ENCODE assay signal across 8 mouse cellular contexts in genomic region chr17:32117287-32117871, GRCm38 (mm10). TPM values are rescaled to one million over a fixed set of nuclear protein-coding genes. Genes with fewer than 3 reads are reported as not detected.
DNase-seq lines count a peak whose midpoint lies in the region; ATAC-seq and TF ChIP-seq lines count a peak whose summit lies in the region.

No protein-coding gene starts in this region.

- TF ChIP-seq CTCF in lung, postnatal 0 days (IDR thresholded peaks at IDR 0.05), result no peak

- H3K9me3 ChIP-seq in megakaryocyte, embryonic 14.5 days, result peaks cover 12% of the 10 kb centered on the region
- H3K9me3 ChIP-seq in forebrain, embryonic 14.5 days (replicated peaks; ENCODE audit: control insufficient read depth, low read length), result no peaks in the 10 kb centered on the region
- H3K9me3 ChIP-seq in lung, postnatal 0 days (ENCODE audit: low read length), result no peaks in the 10 kb centered on the region

- DNase-seq in forebrain, embryonic 14.5 days (ENCODE audit: low spot score), result no peak
- DNase-seq in kidney, adult 18-20 months, result peak; percentile 40
- DNase-seq in lung, postnatal 0 days (ENCODE audit: low spot score), result peak; percentile 65
- no peak for DNase-seq in cerebellum, postnatal 36 days
- DNase-seq in layer of hippocampus, postnatal 25 days (ENCODE audit: extremely low spot score in 1 of 2, low spot score in 1 of 2), result no peak
- DNase-seq in thymus, postnatal 0 days (ENCODE audit: low spot score), result no peak

- TF ChIP-seq EP300 in lung, postnatal 0 days (IDR thresholded peaks at IDR 0.05), result no peak

- H3K4me3 ChIP-seq in megakaryocyte, embryonic 14.5 days (replicated peaks), result peak overlapping the region; percentile 91
- H3K4me3 ChIP-seq in forebrain, embryonic 14.5 days (ENCODE audit: low read depth, low read length), result no peak overlapping the region
- no peak overlapping the region for H3K4me3 ChIP-seq in lung, postnatal 0 days (ENCODE audit: low read depth, low read length)

- ATAC-seq in megakaryocyte, adult 5-6 weeks (ENCODE audit: poor library complexity, severe bottlenecking), result no peak; the same call in 1 of the 2 replicates
- peak; percentile 11; the same call in 1 of the 2 replicates for ATAC-seq in forebrain, embryonic 14.5 days
- peak; percentile 52 for ATAC-seq in lung, postnatal 0 days

- peaks cover 97% of the 10 kb centered on the region for H3K4me1 ChIP-seq in megakaryocyte, embryonic 14.5 days
- H3K4me1 ChIP-seq in forebrain, embryonic 14.5 days (ENCODE audit: control insufficient read depth, insufficient read depth, low read length), result no peaks in the 10 kb centered on the region; the same call in 1 of the 2 replicates
- H3K4me1 ChIP-seq in lung, postnatal 0 days (ENCODE audit: insufficient read depth, low read depth, low read length), result peaks cover 14% of the 10 kb centered on the region; the same call in 1 of the 2 replicates

- WGBS in forebrain, embryonic 14.5 days, result 62% methylated on average over 4 of the region's 5 CpGs
- 26% methylated on average over 4 of the region's 5 CpGs for WGBS in lung, postnatal 0 days

- no peaks in the 10 kb centered on the region for H3K27me3 ChIP-seq in megakaryocyte, embryonic 14.5 days (replicated peaks)
- peaks cover 3% of the 10 kb centered on the region; the same call in 1 of the 2 replicates for H3K27me3 ChIP-seq in forebrain, embryonic 14.5 days (replicated peaks; ENCODE audit: control insufficient read depth, insufficient read depth, low read length)
- H3K27me3 ChIP-seq in lung, postnatal 0 days (replicated peaks; ENCODE audit: insufficient read depth, low read length), result no peaks in the 10 kb centered on the region; the same call in 1 of the 2 replicates

- no peak overlapping the region for H3K9ac ChIP-seq in forebrain, embryonic 14.5 days (ENCODE audit: low read length)
- no peak overlapping the region for H3K9ac ChIP-seq in lung, postnatal 0 days (replicated peaks; ENCODE audit: low read depth)

- H3K36me3 ChIP-seq in megakaryocyte, embryonic 14.5 days (replicated peaks; ENCODE audit: low read length), result peaks cover 66% of the 10 kb centered on the region
- peaks cover 7% of the 10 kb centered on the region; the same call in 1 of the 2 replicates for H3K36me3 ChIP-seq in forebrain, embryonic 14.5 days (ENCODE audit: control insufficient read depth, insufficient read depth, low read length)
- no peaks in the 10 kb centered on the region for H3K36me3 ChIP-seq in lung, postnatal 0 days (ENCODE audit: insufficient read depth, low read length)

- no peak overlapping the region for H3K4me2 ChIP-seq in forebrain, embryonic 14.5 days (ENCODE audit: low read length)
- H3K4me2 ChIP-seq in lung, postnatal 0 days (replicated peaks; ENCODE audit: low read depth, low read length), result no peak overlapping the region

- no peak overlapping the region for H3K27ac ChIP-seq in forebrain, embryonic 14.5 days (ENCODE audit: low read depth, low read length)
- H3K27ac ChIP-seq in lung, postnatal 0 days (ENCODE audit: low read length), result no peak overlapping the region

RNA-seq across cellular contexts. Expression of gene Notch3, which starts 49.3 kb away (rescaled TPM):
- 0.23 and 1.4 TPM in 2 replicates for polyA plus RNA-seq in megakaryocyte, embryonic 14.5 days (2012; ENCODE audit: insufficient read depth, low replicate concordance)
- total RNA-seq in megakaryocyte, adult 5-6 weeks (2015), result 0.18 TPM in 1 of 2 replicates, not detected in the other
- total RNA-seq in megakaryocyte, adult 5-6 weeks (2017), result 0.04 and 0.08 TPM in 2 replicates
- polyA plus RNA-seq in forebrain, embryonic 14.5 days (2014; fragmentation: Nextera tagmentation; extraction: Ambion mirVana), result 5.6 and 6.0 TPM in 2 replicates
- polyA plus RNA-seq in lung, postnatal 0 days (2015; fragmentation: Nextera tagmentation; extraction: Ambion mirVana), result 8.3 and 9.7 TPM in 2 replicates
- total RNA-seq in layer of hippocampus, postnatal 25 days (2021), result 10 to 100 TPM in 1 of 2 experiments, 1 to 10 TPM in 1; 7.0 to 10.3 TPM
- 10.6 and 12.6 TPM in 2 replicates for polyA plus RNA-seq in thymus, postnatal 0 days (2015; fragmentation: Nextera tagmentation; extraction: Ambion mirVana)

Comparison
In these comparisons a context has a peak if more than half of its experiments do, and no peak if none do; other contexts are left out.
1. DNase-seq: peak in kidney, adult 18-20 months (single experiment) and lung, postnatal 0 days (single experiment); none in forebrain, embryonic 14.5 days (single experiment), cerebellum, postnatal 36 days (0 of 2), layer of hippocampus, postnatal 25 days (0 of 2) and thymus, postnatal 0 days (single experiment).